Mouse (Mus musculus): Measurements from ENCODE around the gene Grip2.

DNA sequence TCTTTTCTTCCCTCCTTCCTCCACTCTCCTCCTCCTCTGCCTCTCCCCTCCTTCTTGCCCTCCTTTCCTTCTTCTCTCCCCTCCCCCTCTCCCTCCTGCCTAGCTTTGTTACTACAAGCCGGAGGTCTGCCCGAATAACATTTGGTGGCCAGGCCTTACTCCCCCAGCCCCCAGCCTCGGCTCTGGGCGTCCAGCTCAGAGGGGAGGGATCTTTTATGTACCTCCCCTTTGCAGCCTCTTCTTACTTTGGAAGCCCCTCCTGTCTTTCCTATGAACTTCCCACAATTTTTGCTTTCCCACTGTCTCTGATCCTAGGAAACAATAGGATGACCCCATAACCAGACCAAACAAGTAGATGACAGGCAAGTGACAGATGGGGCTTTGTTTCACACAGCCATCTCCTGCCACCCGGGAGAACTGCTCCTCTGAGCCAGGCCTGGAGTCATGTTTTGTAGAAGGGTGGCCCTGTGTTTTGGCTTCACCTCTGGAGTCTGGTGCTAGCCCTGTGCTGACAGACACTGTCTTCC lies 113.6 kb downstream of the Grip2 start:
- no peak for TF ChIP-seq POLR2A (IDR thresholded peaks at IDR 0.05; ENCODE audit: borderline replicate concordance, insufficient read depth, low read length)
- TF ChIP-seq CTCF (IDR thresholded peaks at IDR 0.05; ENCODE audit: borderline replicate concordance, insufficient read depth, low read depth, low read length), result no peak
